In genomic region chr2:59406976-59407375, GRCm38 (mm10) we compare ENCODE assay signal across 10 mouse cellular contexts.
DNase-seq lines count a peak whose midpoint lies in the region; ATAC-seq lines count a peak whose summit lies in the region.
"Had no signal": no experiment of that assay in that cellular context is flagged by ENCODE, and none has a peak within 500 bp of the region (broad histone marks: within the 10 kb centered on the region; RNA-seq: fewer than 3 reads in every experiment).

No protein-coding gene starts in this region.

- no peak overlapping the region for H3K4me2 ChIP-seq in kidney, embryonic 16.5 days (replicated peaks; ENCODE audit: low read depth, low read length)
- no peak overlapping the region for H3K4me2 ChIP-seq in hindbrain, embryonic 13.5 days
- H3K4me2 ChIP-seq: limb, embryonic 15.5 days had no signal

- H3K9me3 ChIP-seq in kidney, embryonic 16.5 days (ENCODE audit: low read length) = peaks cover 4% of the 10 kb centered on the region; the same call in 1 of the 2 replicates
- no peaks in the 10 kb centered on the region for H3K9me3 ChIP-seq in hindbrain, embryonic 13.5 days
- H3K9me3 ChIP-seq: limb, embryonic 15.5 days had no signal

- no peaks in the 10 kb centered on the region for H3K36me3 ChIP-seq in kidney, embryonic 16.5 days (ENCODE audit: insufficient read depth, low read length)
- no peaks in the 10 kb centered on the region for H3K36me3 ChIP-seq in hindbrain, embryonic 13.5 days
- H3K36me3 ChIP-seq: limb, embryonic 15.5 days had no signal

- ATAC-seq in kidney, embryonic 16.5 days (ENCODE audit: low FRiP score, low TSS enrichment) = no peak
- ATAC-seq in hindbrain, embryonic 13.5 days (ENCODE audit: low FRiP score) = peak; percentile 46; the same call in 1 of the 2 replicates

- no peak overlapping the region for H3K9ac ChIP-seq in kidney, embryonic 16.5 days (replicated peaks; ENCODE audit: low read length)
- H3K9ac ChIP-seq in hindbrain, embryonic 13.5 days = no peak overlapping the region
- H3K9ac ChIP-seq: limb, embryonic 15.5 days had no signal

- peaks cover 5% of the 10 kb centered on the region; the same call in 1 of the 2 replicates for H3K4me1 ChIP-seq in kidney, embryonic 16.5 days (ENCODE audit: insufficient read depth, low read length)
- peaks cover 12% of the 10 kb centered on the region for H3K4me1 ChIP-seq in brown adipose tissue, adult 24 weeks (ENCODE audit: control insufficient read depth, insufficient read depth, insufficient read length, low read length)
- H3K4me1 ChIP-seq in hindbrain, embryonic 13.5 days (replicated peaks) = peaks cover 11% of the 10 kb centered on the region
- H3K4me1 ChIP-seq: limb, embryonic 15.5 days had no signal

- no peaks in the 10 kb centered on the region for H3K27me3 ChIP-seq in kidney, embryonic 16.5 days (ENCODE audit: insufficient read depth, low read length)
- no peaks in the 10 kb centered on the region for H3K27me3 ChIP-seq in hindbrain, embryonic 13.5 days
- H3K27me3 ChIP-seq: limb, embryonic 15.5 days had no signal

- H3K27ac ChIP-seq in kidney, embryonic 16.5 days (ENCODE audit: low read length) = no peak overlapping the region
- peak overlapping the region; percentile 85 for H3K27ac ChIP-seq in brown adipose tissue, adult 24 weeks (replicated peaks; ENCODE audit: low read depth, low read length)
- 0 out of 2 replicates have a peak overlapping the region, but pooled peaks have one; percentile 23 for H3K27ac ChIP-seq in hindbrain, embryonic 13.5 days
- H3K27ac ChIP-seq: limb, embryonic 15.5 days; stomach, postnatal 0 days had no signal

- DNase-seq in kidney, postnatal 10 days = peak; percentile 44
- DNase-seq in gonadal fat pad, adult 2 months (ENCODE audit: low read depth) = peak; percentile 73
- no peak for DNase-seq in embryo, embryonic 11 days
- DNase-seq in urinary bladder, postnatal 36 days (ENCODE audit: low spot score in 2 of 2) = no peak
- no peak for DNase-seq in adrenal gland, adult 18-20 months (ENCODE audit: low spot score in 2 of 2)

- 79% methylated on average over 3 of the region's 3 CpGs for WGBS in kidney, embryonic 16.5 days
- WGBS in hindbrain, embryonic 13.5 days = 69% methylated on average over 3 of the region's 3 CpGs

- no peak overlapping the region for H3K4me3 ChIP-seq in kidney, embryonic 16.5 days (ENCODE audit: low read length)
- no peak overlapping the region for H3K4me3 ChIP-seq in brown adipose tissue, adult 24 weeks (ENCODE audit: insufficient read depth, low read depth, low read length)
- H3K4me3 ChIP-seq in hindbrain, embryonic 13.5 days = no peak overlapping the region
- H3K4me3 ChIP-seq: limb, embryonic 15.5 days had no signal

Comparison
In these comparisons a context has a peak if more than half of its experiments do, and no peak if none do; other contexts are left out.
1. DNase-seq: peak in kidney, postnatal 10 days (single experiment) and gonadal fat pad, adult 2 months (single experiment); none in embryo, embryonic 11 days (single experiment), urinary bladder, postnatal 36 days (0 of 2) and adrenal gland, adult 18-20 months (0 of 2).